Mouse (Mus musculus): ENCODE data around the gene Tns3. TPM values are rescaled to one million over a fixed set of nuclear protein-coding genes. Genes with fewer than 3 reads are reported as not detected.
A peak's percentile ranks its signal among the peaks of the same experiment; 100 is the strongest.

Gene Tns3
- polyA plus RNA-seq, 1 experiment from 2014 or later, result 31.5 TPM

DNA sequence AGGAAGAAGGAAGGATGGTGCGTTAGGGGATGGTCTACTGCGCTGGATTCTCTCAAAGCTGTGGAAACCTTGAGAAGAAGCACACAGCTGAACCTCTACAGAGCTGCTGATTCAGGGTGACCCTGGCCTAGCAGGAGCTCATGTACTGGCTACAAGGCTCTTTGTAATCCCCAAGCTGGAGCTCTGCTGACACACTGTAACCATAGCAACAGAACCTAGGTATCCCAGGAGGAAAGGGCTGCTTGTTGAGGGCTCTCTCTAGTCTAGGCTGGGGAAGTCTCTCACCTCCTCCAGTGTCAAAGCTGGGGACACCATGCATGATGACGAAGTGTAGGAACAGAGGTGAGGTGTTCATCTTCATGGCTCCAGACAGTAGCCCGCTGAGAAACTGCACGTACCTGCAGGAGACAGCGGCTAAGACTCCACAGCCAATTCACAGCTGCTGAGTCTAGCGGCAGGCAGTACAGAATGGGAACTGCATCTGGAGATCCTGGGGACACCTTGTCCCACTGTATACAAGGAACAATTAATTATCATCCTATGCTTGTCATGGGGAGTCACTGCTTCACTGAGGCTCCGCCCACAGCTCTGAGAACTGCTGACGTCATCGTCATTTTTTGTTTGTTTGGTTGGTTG, 132.1 kb downstream of the Tns3 start:
- Histone ChIP-seq H3K27me3 (ENCODE audit: insufficient read depth, low read length) (no peaks in the 10 kb centered on the region), H3K9me3 (ENCODE audit: low read length) (no peaks in the 10 kb centered on the region), H3K9ac (replicated peaks; ENCODE audit: low read length) (no peak overlapping the region), H3K36me3 (ENCODE audit: insufficient read depth, low read length) (peaks cover 42% of the 10 kb centered on the region), H3K4me3 (ENCODE audit: low read length) (no peak overlapping the region), H3K4me1 (ENCODE audit: insufficient read depth, low read length) (peaks cover 14% of the 10 kb centered on the region), H3K4me2 (replicated peaks; ENCODE audit: low read depth, low read length) (no peak overlapping the region), H3K27ac (ENCODE audit: low read length) (no peak overlapping the region)
- 95% methylated on average over 10 of the region's 10 CpGs for WGBS
- ATAC-seq (ENCODE audit: low FRiP score, low TSS enrichment), result no peak

DNA sequence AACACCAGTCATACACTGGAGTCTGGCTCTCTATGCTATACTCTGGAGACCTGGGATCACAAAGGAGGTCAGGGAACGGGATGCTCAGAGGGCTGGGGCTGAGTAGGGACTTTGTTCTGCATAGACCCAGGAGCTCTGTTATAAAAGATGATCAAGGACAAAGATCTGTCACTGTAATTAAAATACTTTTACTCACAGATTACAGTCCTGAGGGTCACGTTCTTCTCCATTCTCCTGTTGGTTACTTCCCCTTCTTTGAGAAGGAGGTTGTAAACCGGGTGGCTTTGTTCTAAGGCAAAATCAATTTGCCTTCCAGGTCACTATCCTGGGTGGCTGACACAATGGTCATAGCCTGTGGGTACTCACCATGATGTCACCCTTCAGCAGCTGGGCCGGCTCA, 133.8 kb downstream of the Tns3 start:
- no peak for ATAC-seq (ENCODE audit: low FRiP score, low TSS enrichment)
- no peaks in the 10 kb centered on the region for H3K27me3 ChIP-seq (ENCODE audit: insufficient read depth, low read length)
- peaks cover 18% of the 10 kb centered on the region; the same call in 1 of the 2 replicates for H3K4me1 ChIP-seq (ENCODE audit: insufficient read depth, low read length)
- no peak overlapping the region for H3K4me3 ChIP-seq (ENCODE audit: low read length)
- WGBS, result 60% methylated on average over 4 of the region's 4 CpGs
- peaks cover 40% of the 10 kb centered on the region for H3K36me3 ChIP-seq (ENCODE audit: insufficient read depth, low read length)
- H3K4me2 ChIP-seq (replicated peaks; ENCODE audit: low read depth, low read length), result no peak overlapping the region
- H3K9ac ChIP-seq (replicated peaks; ENCODE audit: low read length), result no peak overlapping the region
- no peaks in the 10 kb centered on the region for H3K9me3 ChIP-seq (ENCODE audit: low read length)
- no peak overlapping the region for H3K27ac ChIP-seq (ENCODE audit: low read length)

DNA sequence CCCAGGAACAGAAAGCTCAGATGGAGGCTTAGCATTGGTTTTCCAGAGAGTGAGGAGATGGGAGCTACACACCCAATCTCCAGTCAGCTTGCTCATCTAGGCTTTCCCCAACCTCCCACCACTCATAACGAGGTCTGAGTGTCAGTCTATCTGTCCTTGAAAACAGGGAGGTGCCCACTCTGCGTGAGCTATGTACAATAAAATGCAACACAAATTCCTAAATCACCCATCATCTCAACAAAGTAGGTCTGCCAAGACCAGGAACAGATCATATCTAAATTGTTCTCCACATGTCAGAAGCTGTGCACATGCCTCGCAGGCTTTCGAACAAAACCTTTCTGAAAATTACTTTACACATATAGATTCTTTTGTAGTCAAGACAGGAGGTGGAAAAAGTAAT, 134.3 kb downstream of the Tns3 start:
- H3K4me2 ChIP-seq (replicated peaks; ENCODE audit: low read depth, low read length), result no peak overlapping the region
- H3K9ac ChIP-seq (replicated peaks; ENCODE audit: low read length), result no peak overlapping the region
- H3K27ac ChIP-seq (ENCODE audit: low read length), result no peak overlapping the region
- ATAC-seq (ENCODE audit: low FRiP score, low TSS enrichment), result no peak
- H3K36me3 ChIP-seq (ENCODE audit: insufficient read depth, low read length), result peaks cover 40% of the 10 kb centered on the region
- H3K4me1 ChIP-seq (ENCODE audit: insufficient read depth, low read length), result peaks cover 18% of the 10 kb centered on the region; the same call in 1 of the 2 replicates
- H3K9me3 ChIP-seq (ENCODE audit: low read length), result no peaks in the 10 kb centered on the region
- H3K4me3 ChIP-seq (ENCODE audit: low read length), result no peak overlapping the region
- WGBS, result 84% methylated on average over 4 of the region's 4 CpGs
- no peaks in the 10 kb centered on the region for H3K27me3 ChIP-seq (ENCODE audit: insufficient read depth, low read length)

DNA sequence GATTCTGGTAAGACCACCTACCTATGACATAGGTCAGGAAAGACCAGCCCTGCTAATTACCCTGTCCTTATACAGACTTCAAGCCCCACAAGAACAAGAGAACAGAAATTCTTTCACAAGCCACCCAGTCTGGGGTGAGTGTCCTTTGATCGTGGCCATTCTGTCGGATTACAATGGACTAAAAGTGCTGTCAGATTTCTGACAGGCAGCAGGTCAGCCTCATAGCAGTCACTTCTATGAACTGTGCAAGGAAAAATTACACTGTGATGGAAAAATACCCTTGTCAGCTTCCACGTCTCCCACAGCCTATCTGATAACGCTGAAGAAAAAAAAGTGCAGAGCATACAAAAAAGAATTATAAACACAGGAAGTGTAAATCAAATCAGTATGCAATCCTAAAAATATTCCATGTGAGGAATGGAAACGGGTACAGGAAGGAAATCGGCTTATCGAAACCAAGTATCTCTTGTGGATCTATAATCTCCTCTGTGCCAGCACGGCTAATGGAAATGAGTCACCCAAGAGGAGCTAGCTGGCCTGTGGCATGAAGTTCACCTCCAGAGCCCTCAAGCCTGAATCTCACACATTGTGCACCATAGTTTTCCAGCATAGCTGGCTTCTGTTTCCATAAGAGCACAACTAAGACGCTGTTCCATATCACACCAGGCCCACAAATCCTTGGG, 138.7 kb downstream of the Tns3 start:
- H3K36me3 ChIP-seq (ENCODE audit: insufficient read depth, low read length), result peaks cover 33% of the 10 kb centered on the region

DNA sequence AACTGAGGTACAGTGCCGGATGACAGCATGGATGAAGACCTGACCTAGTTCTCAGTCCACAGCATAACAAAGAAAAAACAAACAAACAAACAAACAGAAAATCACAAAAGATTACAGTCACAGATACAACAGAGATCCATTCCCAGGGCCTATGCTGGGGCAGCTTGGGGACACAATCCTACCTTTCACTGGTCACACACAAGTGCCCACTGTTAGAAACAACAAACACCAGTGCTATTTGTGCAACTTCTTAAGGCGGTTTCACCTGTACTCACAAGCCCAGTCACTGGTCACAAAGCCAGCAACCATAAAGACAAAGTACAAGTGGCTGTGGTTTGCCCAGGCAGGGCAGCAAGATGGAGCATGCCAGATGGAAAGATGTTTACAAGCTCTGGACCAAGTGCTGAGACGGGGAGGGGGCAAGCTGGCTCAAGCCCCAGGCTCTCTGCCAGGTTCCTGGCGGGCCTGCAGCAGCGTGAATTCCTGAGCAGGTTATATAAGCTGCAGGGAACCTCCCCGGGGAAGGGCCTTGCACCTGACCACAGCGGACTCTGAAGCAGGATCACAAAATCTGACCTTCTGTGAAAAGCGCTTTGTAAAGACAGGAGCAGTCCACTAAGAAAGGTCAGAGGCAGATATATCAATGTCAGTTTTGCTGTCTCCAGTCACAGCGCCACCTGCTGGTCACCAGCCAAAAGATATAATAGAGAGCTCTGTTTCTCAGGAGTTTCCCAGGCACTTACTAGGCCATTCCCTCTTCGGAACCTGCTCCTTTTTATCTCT, 140.8 kb downstream of the Tns3 start:
- Histone ChIP-seq H3K36me3 (ENCODE audit: insufficient read depth, low read length) (peaks cover 22% of the 10 kb centered on the region; the same call in 1 of the 2 replicates), H3K9me3 (ENCODE audit: low read length) (no peaks in the 10 kb centered on the region), H3K4me3 (ENCODE audit: low read length) (no peak overlapping the region), H3K4me1 (ENCODE audit: insufficient read depth, low read length) (peaks cover 26% of the 10 kb centered on the region), H3K4me2 (replicated peaks; ENCODE audit: low read depth, low read length) (no peak overlapping the region), H3K27me3 (ENCODE audit: insufficient read depth, low read length) (no peaks in the 10 kb centered on the region), H3K27ac (ENCODE audit: low read length) (peak overlapping the region; percentile 25; the same call in 1 of the 2 replicates), H3K9ac (replicated peaks; ENCODE audit: low read length) (no peak overlapping the region)
- peak; percentile 24; the same call in 1 of the 2 replicates for ATAC-seq (ENCODE audit: low FRiP score, low TSS enrichment)
- 38% methylated on average over 10 of the region's 10 CpGs for WGBS

More for the DNA sequence above, 138.7 kb downstream of the Tns3 start:
- Histone ChIP-seq H3K4me1 (ENCODE audit: insufficient read depth, low read length) (peaks cover 21% of the 10 kb centered on the region; the same call in 1 of the 2 replicates), H3K4me3 (ENCODE audit: low read length) (no peak overlapping the region), H3K27ac (ENCODE audit: low read length) (peak overlapping the region; percentile 80), H3K4me2 (replicated peaks; ENCODE audit: low read depth, low read length) (no peak overlapping the region), H3K9ac (replicated peaks; ENCODE audit: low read length) (no peak overlapping the region), H3K27me3 (ENCODE audit: insufficient read depth, low read length) (no peaks in the 10 kb centered on the region), H3K9me3 (ENCODE audit: low read length) (no peaks in the 10 kb centered on the region)
- no peak for ATAC-seq (ENCODE audit: low FRiP score, low TSS enrichment)
- 47% methylated on average over 9 of the region's 9 CpGs for WGBS

DNA sequence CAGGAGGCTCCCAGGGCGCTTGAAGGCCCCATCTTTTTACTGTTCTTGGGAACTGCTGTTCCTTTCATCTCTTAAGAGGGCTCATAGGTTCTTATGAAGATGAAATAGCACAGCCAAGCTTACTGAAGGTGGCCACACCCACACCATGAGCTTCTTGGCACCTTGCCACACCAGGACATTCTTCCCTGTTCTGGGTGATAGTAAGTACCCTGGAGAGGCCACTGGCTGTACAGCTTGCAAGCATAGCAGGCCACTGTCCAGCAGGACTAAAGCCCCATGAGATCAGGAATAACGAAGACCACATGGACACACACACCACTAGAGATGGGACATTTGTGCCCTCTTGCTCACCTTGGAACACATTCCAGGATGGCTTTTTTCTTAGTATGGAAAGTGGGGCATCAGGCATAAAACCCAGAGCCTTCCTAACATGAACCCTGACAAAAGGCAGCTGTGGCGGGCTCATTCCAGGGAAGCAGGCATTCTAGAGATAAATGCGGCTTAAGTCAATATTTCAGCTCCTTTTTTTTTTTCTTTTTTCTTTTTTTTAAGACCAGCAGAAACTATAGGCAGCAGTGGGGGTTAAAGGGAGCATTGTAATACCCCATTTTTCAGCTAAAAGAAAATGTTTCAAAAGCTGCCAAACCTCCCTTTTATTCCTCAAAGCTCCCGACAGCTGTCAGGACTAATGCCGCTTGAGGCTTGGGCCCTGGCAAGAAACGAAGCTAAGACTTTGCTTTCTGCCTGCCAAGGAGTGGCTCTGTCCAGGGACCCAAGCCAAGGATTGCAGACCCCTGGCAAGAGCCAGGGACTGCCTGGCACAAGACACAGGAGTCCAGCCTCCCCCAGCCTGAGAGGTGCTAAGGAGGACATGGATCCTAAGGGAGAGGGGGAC, 150.7 kb downstream of the Tns3 start:
- Histone ChIP-seq H3K4me2 (replicated peaks; ENCODE audit: low read depth, low read length) (no peak overlapping the region), H3K4me3 (ENCODE audit: low read length) (no peak overlapping the region), H3K27me3 (ENCODE audit: insufficient read depth, low read length) (no peaks in the 10 kb centered on the region), H3K27ac (ENCODE audit: low read length) (0 out of 2 replicates have a peak overlapping the region, but pooled peaks have one; percentile 4), H3K9ac (replicated peaks; ENCODE audit: low read length) (no peak overlapping the region), H3K36me3 (ENCODE audit: insufficient read depth, low read length) (peaks cover 46% of the 10 kb centered on the region), H3K4me1 (ENCODE audit: insufficient read depth, low read length) (peaks cover 3% of the 10 kb centered on the region; the same call in 1 of the 2 replicates), H3K9me3 (ENCODE audit: low read length) (no peaks in the 10 kb centered on the region)
- 64% methylated on average over 7 of the region's 7 CpGs for WGBS
- peak; percentile 27; the same call in 1 of the 2 replicates for ATAC-seq (ENCODE audit: low FRiP score, low TSS enrichment)

DNA sequence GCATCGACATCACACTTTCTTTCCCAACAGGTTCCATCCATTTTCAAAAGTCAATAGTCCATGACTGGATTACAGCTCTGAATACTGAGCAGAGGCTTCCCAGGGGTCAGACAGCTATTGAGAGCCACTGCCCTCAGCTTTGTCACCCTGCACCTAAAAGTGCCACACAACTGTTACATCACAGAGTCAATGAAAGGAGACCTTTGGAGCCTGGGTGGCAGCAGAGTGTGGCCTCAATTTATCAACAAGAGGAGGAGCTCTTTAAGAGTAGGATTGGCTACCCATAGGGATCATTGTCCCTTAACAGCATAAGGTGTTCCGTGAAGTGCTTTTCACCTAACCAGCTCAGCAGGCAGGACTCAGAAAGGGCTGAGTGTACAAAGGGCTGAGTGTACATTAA, 154.0 kb downstream of the Tns3 start:
- no peaks in the 10 kb centered on the region for H3K27me3 ChIP-seq (ENCODE audit: insufficient read depth, low read length)
- H3K9me3 ChIP-seq (ENCODE audit: low read length), result no peaks in the 10 kb centered on the region
- no peak overlapping the region for H3K27ac ChIP-seq (ENCODE audit: low read length)
- 52% methylated on average over 2 of the region's 2 CpGs for WGBS
- H3K4me1 ChIP-seq (ENCODE audit: insufficient read depth, low read length), result peaks cover 3% of the 10 kb centered on the region; the same call in 1 of the 2 replicates
- ATAC-seq (ENCODE audit: low FRiP score, low TSS enrichment), result no peak
- peaks cover 50% of the 10 kb centered on the region for H3K36me3 ChIP-seq (ENCODE audit: insufficient read depth, low read length)
- no peak overlapping the region for H3K9ac ChIP-seq (replicated peaks; ENCODE audit: low read length)
- no peak overlapping the region for H3K4me3 ChIP-seq (ENCODE audit: low read length)
- no peak overlapping the region for H3K4me2 ChIP-seq (replicated peaks; ENCODE audit: low read depth, low read length)

DNA sequence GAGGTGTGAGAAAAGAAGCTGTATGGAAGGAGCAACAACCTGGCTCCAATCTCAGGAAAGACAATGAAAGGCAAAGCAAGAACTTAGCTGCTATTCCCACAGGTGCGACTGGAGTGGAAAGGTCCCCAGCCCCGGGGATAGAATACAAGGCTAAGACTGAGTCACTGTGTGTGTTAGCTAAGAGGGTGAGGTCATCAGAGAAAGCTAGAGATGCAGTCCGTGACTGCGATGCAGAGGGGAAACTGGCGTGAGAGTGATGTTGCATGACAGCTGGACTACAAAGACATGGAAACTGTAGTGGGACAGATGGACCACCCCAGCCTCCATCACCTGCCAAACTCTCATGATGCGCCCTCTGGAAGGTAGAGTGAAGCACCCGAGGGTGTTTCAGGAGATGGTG, 154.7 kb downstream of the Tns3 start:
- 85% methylated on average over 7 of the region's 7 CpGs for WGBS
- Histone ChIP-seq H3K4me1 (ENCODE audit: insufficient read depth, low read length) (peaks cover 3% of the 10 kb centered on the region; the same call in 1 of the 2 replicates), H3K4me2 (replicated peaks; ENCODE audit: low read depth, low read length) (no peak overlapping the region), H3K9ac (replicated peaks; ENCODE audit: low read length) (no peak overlapping the region), H3K27me3 (ENCODE audit: insufficient read depth, low read length) (no peaks in the 10 kb centered on the region), H3K27ac (ENCODE audit: low read length) (no peak overlapping the region), H3K4me3 (ENCODE audit: low read length) (no peak overlapping the region), H3K36me3 (ENCODE audit: insufficient read depth, low read length) (peaks cover 50% of the 10 kb centered on the region), H3K9me3 (ENCODE audit: low read length) (no peaks in the 10 kb centered on the region)
- ATAC-seq (ENCODE audit: low FRiP score, low TSS enrichment), result no peak

DNA sequence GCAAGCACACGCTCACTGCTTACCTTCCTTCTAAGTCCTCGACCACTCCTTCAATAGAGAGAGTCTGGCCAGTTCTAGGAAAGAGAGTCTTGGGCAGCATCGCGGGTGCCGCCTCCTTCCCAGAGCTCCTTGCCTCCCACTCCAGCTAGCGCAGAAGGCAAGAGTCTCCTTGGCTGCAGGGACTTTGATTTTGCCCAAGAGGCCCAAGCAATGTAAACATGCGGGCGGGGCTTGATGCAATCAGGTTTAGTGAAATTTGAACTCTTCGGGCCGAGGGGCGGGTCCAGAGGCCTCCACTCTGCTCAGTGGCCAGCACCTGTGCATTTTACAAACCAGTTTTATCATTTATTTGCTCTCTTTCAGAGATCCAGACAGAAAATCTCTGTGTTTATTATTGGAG, 160.6 kb downstream of the Tns3 start:
- no peaks in the 10 kb centered on the region for H3K27me3 ChIP-seq (ENCODE audit: insufficient read depth, low read length)
- H3K4me1 ChIP-seq (ENCODE audit: insufficient read depth, low read length), result peaks cover 14% of the 10 kb centered on the region
- H3K36me3 ChIP-seq (ENCODE audit: insufficient read depth, low read length), result peaks cover 31% of the 10 kb centered on the region
- peak overlapping the region; percentile 54 for H3K27ac ChIP-seq (ENCODE audit: low read length)
- ATAC-seq (ENCODE audit: low FRiP score, low TSS enrichment), result peak; percentile 93
- WGBS, result 20% methylated on average over 11 of the region's 11 CpGs
- no peaks in the 10 kb centered on the region for H3K9me3 ChIP-seq (ENCODE audit: low read length)
- H3K4me3 ChIP-seq (ENCODE audit: low read length), result peak overlapping the region; percentile 1; the same call in 1 of the 2 replicates
- 0 out of 2 replicates have a peak overlapping the region, but pooled peaks have one; percentile 2 for H3K4me2 ChIP-seq (replicated peaks; ENCODE audit: low read depth, low read length)
- H3K9ac ChIP-seq (replicated peaks; ENCODE audit: low read length), result no peak overlapping the region
